Mouse (Mus musculus) cerebellum, adult 2 months (tissue): Measurements from ENCODE around the gene Taok1. TPM values are rescaled to one million over a fixed set of nuclear protein-coding genes. Genes with fewer than 3 reads are reported as not detected.

Experiments
- DNase-seq, 2 experiments: peaks; one replicate each; pipeline ENCODE4 v3.0.0; 2021
- H3K27ac ChIP-seq: fragments of 200-500 bp; 2 replicates; pipeline ENCODE4 v1.5.1; 2012; ENCODE audit warnings: low read length, control low read depth, inconsistent platforms; ENCODE audit not compliant: insufficient read depth
- H3K27me3 ChIP-seq: fragments of 200-500 bp; 2 replicates; pipeline ENCODE4 v1.6.1; 2012; ENCODE audit warnings: inconsistent platforms, mild to moderate bottlenecking, low read length, moderate library complexity; ENCODE audit not compliant: control insufficient read depth, insufficient read depth
- H3K4me1 ChIP-seq: fragments of 200-500 bp; 2 replicates; pipeline ENCODE4 v1.6.1; 2011; ENCODE audit warnings: low read length; ENCODE audit not compliant: control insufficient read depth, insufficient read depth
- H3K4me3 ChIP-seq: fragments of 200-500 bp; replicated peaks from 2 replicates; pipeline ENCODE3; 2011; ENCODE audit warnings: mild to moderate bottlenecking, low read depth, low read length, control low read depth; ENCODE audit not compliant: insufficient read depth
- CTCF ChIP-seq: fragments of 200-500 bp; IDR thresholded peaks from 2 replicates; pipeline ENCODE4 v1.5.1; 2011; ENCODE audit warnings: low read depth, mild to moderate bottlenecking, control low read depth, low read length, moderate library complexity, borderline replicate concordance; ENCODE audit not compliant: insufficient read depth
- POLR2A ChIP-seq: fragments of 200-500 bp; IDR thresholded peaks from 2 replicates; pipeline ENCODE4 v1.6.1; 2011; ENCODE audit warnings: low read length, control low read depth, borderline replicate concordance; ENCODE audit not compliant: insufficient read depth
- WGBS: fragments of 180-500 bp; shearing (Covaris S2); methylation state at CpG from one replicate; pipeline ENCODE4 v1.1.7; 2018; 5-methylcytosine and 5-hydroxymethylcytosine counted together
- polyA plus RNA-seq: library from polyadenylated mRNA; depleted of rRNA; stranded (reverse); fragments of >200 nt; gene quantifications from 2 replicates; pipeline ENCODE4 v1.2.3, GENCODE M21; 2012

Taok1 gene
- polyA plus RNA-seq, 1 experiment = 26.8 TPM

- no peak overlapping the region for H3K4me3 ChIP-seq
- peak overlapping the region; percentile 83 for H3K27ac ChIP-seq
- DNase-seq = peak in 1 of 2 experiments; percentile 38
- 77% methylated on average over 4 of the region's 4 CpGs for WGBS
- TF ChIP-seq POLR2A (no peak), CTCF (no peak)
- peaks cover 42% of the 10 kb centered on the region for H3K4me1 ChIP-seq
- H3K27me3 ChIP-seq = no peaks in the 10 kb centered on the region
Measured at GRCm38 (mm10) chr11:77497851-77498250, 109.8 kb downstream of the Taok1 start.

- TF ChIP-seq POLR2A = no peak
- peak; percentile 14; the same call in 1 of the 2 replicates for TF ChIP-seq CTCF
- 87% methylated on average over 6 of the region's 6 CpGs for WGBS
- Histone ChIP-seq H3K27me3 (no peaks in the 10 kb centered on the region), H3K4me3 (no peak overlapping the region), H3K27ac (peak overlapping the region; percentile 17; the same call in 1 of the 2 replicates), H3K4me1 (peaks cover 42% of the 10 kb centered on the region)
- DNase-seq = peak in 1 of 2 experiments; percentile 39
Measured at GRCm38 (mm10) chr11:77497341-77497756, 110.3 kb downstream of the Taok1 start.

GRCm38 (mm10) chr11:77495507-77495906 lies 112.1 kb downstream of the Taok1 start:
- no peak for DNase-seq
- TF ChIP-seq CTCF = no peak
- TF ChIP-seq POLR2A = no peak
- Histone ChIP-seq H3K27me3 (no peaks in the 10 kb centered on the region), H3K27ac (no peak overlapping the region), H3K4me3 (no peak overlapping the region), H3K4me1 (peaks cover 32% of the 10 kb centered on the region)

GRCm38 (mm10) chr11:77494782-77495181 lies 112.8 kb downstream of the Taok1 start:
- Histone ChIP-seq H3K27ac (no peak overlapping the region), H3K4me1 (peaks cover 30% of the 10 kb centered on the region), H3K4me3 (peak overlapping the region; percentile 65), H3K27me3 (no peaks in the 10 kb centered on the region)
- 70% methylated on average over 6 of the region's 6 CpGs for WGBS
- TF ChIP-seq CTCF (no peak), POLR2A (no peak)
- DNase-seq = no peak

GRCm38 (mm10) chr11:77494344-77494676 lies 113.3 kb downstream of the Taok1 start:
- TF ChIP-seq POLR2A = no peak
- no peak for TF ChIP-seq CTCF
- no peak for DNase-seq
- Histone ChIP-seq H3K4me1 (peaks cover 25% of the 10 kb centered on the region), H3K27ac (peak overlapping the region; percentile 78), H3K4me3 (peak overlapping the region; percentile 65), H3K27me3 (no peaks in the 10 kb centered on the region)
- WGBS = 19% methylated on average over 4 of the region's 4 CpGs

GRCm38 (mm10) chr11:77493512-77494343 lies 113.9 kb downstream of the Taok1 start, which contains the start of gene Git1:
TSS of gene Git1 (plus strand) at chr11:77493562.
- peak; percentile 64 to 68 for DNase-seq
- 3% methylated on average over 68 of the region's 74 CpGs for WGBS
- Histone ChIP-seq H3K27me3 (no peaks in the 10 kb centered on the region), H3K4me1 (peaks cover 20% of the 10 kb centered on the region), H3K27ac (peak within 1 kb of the TSS; percentile 80), H3K4me3 (peak within 1 kb of the TSS; percentile 83)
- TF ChIP-seq POLR2A (0 out of 2 replicates have a peak, but pooled peaks have one; percentile 0), CTCF (no peak)

- peaks cover 12% of the 10 kb centered on the region for H3K4me1 ChIP-seq
- peak; percentile 92 to 96 for DNase-seq
- H3K27ac ChIP-seq = peak overlapping the region; percentile 80
- no peaks in the 10 kb centered on the region for H3K27me3 ChIP-seq
- H3K4me3 ChIP-seq = peak overlapping the region; percentile 83
- TF ChIP-seq POLR2A = peak; percentile 53; the same call in 1 of the 2 replicates
- TF ChIP-seq CTCF = peak; percentile 17; the same call in 1 of the 2 replicates
- WGBS = under 1% methylated on average over 32 of the region's 32 CpGs
Measured at GRCm38 (mm10) chr11:77492911-77493332, 114.7 kb downstream of the Taok1 start.

- TF ChIP-seq POLR2A (no peak), CTCF (no peak)
- WGBS = under 1% methylated on average over 18 of the region's 18 CpGs
- DNase-seq = peak in 1 of 2 experiments; percentile 41
- Histone ChIP-seq H3K4me3 (peak overlapping the region; percentile 83), H3K27me3 (no peaks in the 10 kb centered on the region), H3K4me1 (peaks cover 8% of the 10 kb centered on the region), H3K27ac (peak overlapping the region; percentile 80)
Measured at GRCm38 (mm10) chr11:77492311-77492871, 115.2 kb downstream of the Taok1 start.
